Mouse (Mus musculus) neural tube, embryonic 14.5 days (tissue): ENCODE results near the gene Calhm2. TPM values are rescaled to one million over a fixed set of nuclear protein-coding genes. Genes with fewer than 3 reads are reported as not detected.

Experiments used
- ATAC-seq: fragments of 200-750 bp; cut with Nextera tagmentation; 2 replicates; pipeline ENCODE4 v1.8.0; 2017; ENCODE audit warnings: low read depth, mild to moderate bottlenecking, moderate TSS enrichment, moderate library complexity
- H3K27ac ChIP-seq: fragments of 300-500 bp; sonication (generic); 2 replicates; pipeline ENCODE4 v1.5.1; 2014; ENCODE audit warnings: low read depth, mild to moderate bottlenecking, control low read depth, low read length, moderate library complexity, mixed read lengths
- H3K27me3 ChIP-seq: fragments of 300-500 bp; sonication (generic); 2 replicates; pipeline ENCODE4 v1.6.1; 2014; ENCODE audit warnings: low read length; ENCODE audit not compliant: control insufficient read depth, insufficient read depth
- H3K36me3 ChIP-seq: fragments of 300-500 bp; sonication (generic); 2 replicates; pipeline ENCODE4 v1.6.1; 2014; ENCODE audit warnings: low read length, mixed read lengths; ENCODE audit not compliant: control insufficient read depth, insufficient read depth
- H3K4me1 ChIP-seq: fragments of 300-500 bp; sonication (generic); 2 replicates; pipeline ENCODE4 v1.6.1; 2014; ENCODE audit warnings: low read length; ENCODE audit not compliant: control insufficient read depth, insufficient read depth
- H3K4me2 ChIP-seq: fragments of 300-500 bp; sonication (generic); 2 replicates; pipeline ENCODE4 v1.6.1; 2014; ENCODE audit warnings: mild to moderate bottlenecking, low read depth, low read length, control low read depth
- H3K4me3 ChIP-seq: fragments of 300-500 bp; sonication (generic); 2 replicates; pipeline ENCODE4 v1.5.1; 2014; ENCODE audit warnings: low read depth, low read length, control low read depth, mixed read lengths
- H3K9ac ChIP-seq: fragments of 300-500 bp; sonication (generic); replicated peaks from 2 replicates; pipeline ENCODE4 v1.6.1; 2014; ENCODE audit warnings: low read depth, mild to moderate bottlenecking, control low read depth, low read length, mixed read lengths
- H3K9me3 ChIP-seq: fragments of 300-500 bp; sonication (generic); 2 replicates; pipeline ENCODE4 v1.6.1; 2016; ENCODE audit warnings: low read length; ENCODE audit not compliant: control insufficient read depth
- WGBS: fragments of 180-500 bp; shearing (Covaris S2); extraction: QIAGEN DNeasy Blood & Tissue Kit; methylation state at CpG from one replicate; pipeline ENCODE4 v1.1.7; 2014; 5-methylcytosine and 5-hydroxymethylcytosine counted together
- polyA plus RNA-seq: library from polyadenylated mRNA; unstranded; fragments of >200 nt; fragmentation: Nextera tagmentation; extraction: Ambion mirVana; gene quantifications from 2 replicates; pipeline ENCODE4 v1.2.1, GENCODE M21; 2014

The Calhm2 gene
- polyA plus RNA-seq, 1 experiment from 2014 or later: 0.28 TPM

DNA sequence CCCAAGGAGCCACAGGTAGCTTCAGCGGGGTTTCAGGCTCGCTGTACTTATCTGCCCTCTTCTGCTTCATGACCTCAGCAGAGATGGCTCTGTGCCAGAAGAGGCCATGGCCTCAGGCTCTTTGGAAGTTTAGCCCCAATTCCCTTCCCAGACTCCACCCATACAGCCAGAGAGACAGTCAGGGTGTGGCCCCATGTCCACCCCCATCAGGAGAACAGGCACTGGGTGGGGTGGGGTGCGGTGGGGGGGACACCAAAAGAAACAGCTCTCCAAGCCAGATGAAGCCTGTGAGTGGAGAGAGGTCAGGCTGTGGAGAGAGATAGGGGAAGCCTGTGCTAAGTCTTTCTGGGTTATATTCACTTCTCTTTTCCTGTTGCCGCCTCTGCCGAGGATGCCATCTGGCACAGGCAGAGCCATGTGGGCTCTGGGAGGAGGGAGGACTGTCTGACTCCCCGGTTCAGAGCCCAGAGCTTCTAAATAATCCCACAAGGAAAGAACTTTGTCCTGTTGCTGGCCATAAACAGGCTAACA is 978 bp downstream of the Calhm2 start:
- H3K36me3 ChIP-seq: peaks cover 5% of the 10 kb centered on the region; the same call in 1 of the 2 replicates
- 0 out of 2 replicates have a peak overlapping the region, but pooled peaks have one; percentile 7 for H3K4me3 ChIP-seq
- peaks cover 4% of the 10 kb centered on the region; the same call in 1 of the 2 replicates for H3K4me1 ChIP-seq
- H3K4me2 ChIP-seq: peak overlapping the region; percentile 40; the same call in 1 of the 2 replicates
- H3K27ac ChIP-seq: no peak overlapping the region
- H3K9me3 ChIP-seq: no peaks in the 10 kb centered on the region
- H3K9ac ChIP-seq: no peak overlapping the region
- no peak for ATAC-seq
- WGBS: 60% methylated on average over 6 of the region's 6 CpGs
- H3K27me3 ChIP-seq: no peaks in the 10 kb centered on the region; the same call in 1 of the 2 replicates

DNA sequence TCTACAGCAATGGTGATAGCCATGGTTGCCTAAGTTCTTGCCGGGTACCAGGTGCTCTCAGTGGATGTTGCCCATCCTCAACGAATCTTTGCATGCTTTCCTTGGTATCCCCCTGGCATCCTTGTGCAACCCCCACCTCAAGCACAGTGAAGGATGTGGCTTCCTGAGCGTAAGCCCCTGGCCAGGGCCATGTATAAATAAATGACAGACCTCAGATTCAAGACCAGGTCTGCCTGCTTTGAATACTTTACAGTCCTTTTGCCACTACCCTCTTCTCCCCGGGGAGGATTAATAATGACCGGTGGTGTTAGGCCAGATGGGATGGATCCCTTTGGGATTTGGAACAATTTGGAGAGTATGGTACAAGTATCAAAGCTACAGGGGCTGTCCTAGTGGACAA is 1.9 kb downstream of the Calhm2 start:
- no peak for ATAC-seq
- Histone ChIP-seq H3K4me1 (peaks cover 4% of the 10 kb centered on the region; the same call in 1 of the 2 replicates), H3K27ac (no peak overlapping the region), H3K4me3 (no peak overlapping the region), H3K27me3 (no peaks in the 10 kb centered on the region; the same call in 1 of the 2 replicates), H3K4me2 (no peak overlapping the region), H3K36me3 (peaks cover 10% of the 10 kb centered on the region), H3K9me3 (no peaks in the 10 kb centered on the region), H3K9ac (no peak overlapping the region)
- WGBS: 88% methylated on average over 5 of the region's 5 CpGs

DNA sequence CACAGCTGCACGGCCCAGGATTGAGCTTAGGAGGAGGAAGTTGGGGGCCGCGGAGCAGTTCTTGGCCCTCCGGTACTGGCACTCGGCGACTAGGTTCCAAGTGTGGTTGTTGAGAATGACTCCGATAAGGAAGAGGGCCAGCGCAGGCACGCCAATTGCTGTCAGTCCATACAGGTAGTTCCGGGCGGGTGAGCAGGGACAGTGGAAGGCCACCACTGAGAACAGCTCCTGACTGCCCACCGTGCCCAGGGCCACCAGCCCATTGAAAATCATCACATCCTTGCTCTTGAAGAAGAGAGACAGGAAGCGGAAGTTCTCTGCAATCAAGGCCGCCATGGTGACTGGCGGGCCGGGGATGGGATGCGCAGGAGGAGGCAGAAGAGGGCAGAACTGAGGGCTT is 2.5 kb downstream of the Calhm2 start:
- peaks cover 16% of the 10 kb centered on the region for H3K36me3 ChIP-seq
- 88% methylated on average over 17 of the region's 17 CpGs for WGBS

DNA sequence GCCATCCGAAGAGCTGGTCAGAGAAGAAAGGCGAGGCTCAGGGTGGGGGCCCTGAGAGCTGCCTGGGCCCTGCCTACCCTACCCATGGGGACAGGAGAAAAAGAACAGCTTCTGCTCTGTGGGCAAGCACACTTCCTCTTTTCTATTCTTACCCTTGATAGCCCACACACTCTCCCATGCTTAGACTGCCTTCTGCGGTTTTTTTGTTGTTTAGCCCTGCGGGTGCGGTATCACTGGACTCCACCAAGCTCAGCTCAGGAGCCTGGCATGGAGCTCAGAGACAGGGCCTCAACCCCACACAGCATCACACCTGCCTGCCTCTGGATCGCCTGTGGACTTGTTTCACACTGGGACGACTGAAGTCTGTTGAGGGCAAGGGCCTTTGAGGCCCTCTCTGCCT is 4.9 kb downstream of the Calhm2 start:
- Histone ChIP-seq H3K27ac (no peak overlapping the region), H3K4me3 (no peak overlapping the region), H3K36me3 (peaks cover 33% of the 10 kb centered on the region), H3K9me3 (no peaks in the 10 kb centered on the region), H3K9ac (no peak overlapping the region), H3K4me2 (no peak overlapping the region), H3K4me1 (peaks cover 4% of the 10 kb centered on the region; the same call in 1 of the 2 replicates), H3K27me3 (no peaks in the 10 kb centered on the region; the same call in 1 of the 2 replicates)
- 94% methylated on average over 7 of the region's 7 CpGs for WGBS
- no peak for ATAC-seq

More for the DNA sequence above, 2.5 kb downstream of the Calhm2 start:
- Histone ChIP-seq H3K4me3 (no peak overlapping the region), H3K27ac (no peak overlapping the region), H3K4me1 (peaks cover 4% of the 10 kb centered on the region; the same call in 1 of the 2 replicates), H3K4me2 (no peak overlapping the region), H3K27me3 (no peaks in the 10 kb centered on the region; the same call in 1 of the 2 replicates), H3K9ac (no peak overlapping the region), H3K9me3 (no peaks in the 10 kb centered on the region)
- no peak for ATAC-seq

DNA sequence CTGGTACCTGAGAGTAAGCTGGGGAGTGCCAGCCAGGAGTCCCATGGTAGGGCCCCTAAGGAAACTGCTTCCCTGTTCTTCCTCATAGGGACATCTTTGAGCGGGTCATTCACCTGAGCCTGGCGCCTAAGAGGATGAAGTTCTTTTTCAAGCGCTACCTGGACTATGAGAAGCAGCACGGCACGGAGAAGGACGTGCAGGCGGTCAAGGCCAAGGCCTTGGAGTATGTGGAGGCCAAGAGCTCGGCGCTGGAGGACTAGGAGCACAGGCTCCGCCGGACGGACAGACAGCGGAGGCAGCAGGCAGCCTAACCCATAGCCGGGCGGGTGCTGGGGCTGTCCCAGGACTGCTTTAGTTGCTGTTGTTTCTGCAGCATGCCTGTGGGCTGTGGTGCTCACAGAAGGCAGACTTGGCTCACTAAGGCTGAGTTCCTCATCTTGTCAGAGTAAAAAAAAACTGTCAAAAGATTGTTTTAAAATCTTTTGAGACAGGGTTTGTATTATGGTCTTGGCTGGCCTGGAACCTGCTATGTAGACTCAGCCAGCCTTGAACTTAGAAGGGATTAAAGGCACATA is 7.5 kb downstream of the Calhm2 start:
- H3K4me3 ChIP-seq: no peak overlapping the region
- no peaks in the 10 kb centered on the region for H3K9me3 ChIP-seq
- H3K4me2 ChIP-seq: no peak overlapping the region
- H3K27ac ChIP-seq: no peak overlapping the region
- peaks cover 47% of the 10 kb centered on the region for H3K36me3 ChIP-seq
- WGBS: 97% methylated on average over 15 of the region's 15 CpGs
- no peaks in the 10 kb centered on the region for H3K27me3 ChIP-seq
- no peak for ATAC-seq
- H3K9ac ChIP-seq: no peak overlapping the region
- no peaks in the 10 kb centered on the region for H3K4me1 ChIP-seq

DNA sequence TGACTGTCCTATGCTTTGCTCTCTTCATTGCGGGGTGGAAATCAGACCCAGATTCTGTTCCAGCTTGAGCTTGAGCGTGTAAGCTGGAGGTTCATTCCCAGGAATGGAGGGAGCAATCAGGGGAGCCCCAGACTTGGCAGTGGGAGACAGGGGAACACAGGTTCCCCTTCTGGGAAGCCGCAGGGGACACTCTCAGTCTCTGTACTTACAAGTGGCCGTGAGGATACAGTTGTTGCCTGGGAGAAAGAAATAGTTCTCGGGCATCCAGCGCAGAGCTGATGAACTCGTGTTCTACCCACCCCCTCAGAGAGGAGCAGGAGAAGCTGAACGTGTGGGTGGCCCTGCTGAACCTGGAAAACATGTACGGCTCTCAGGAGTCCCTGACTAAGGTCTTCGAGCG is 9.3 kb downstream of the Calhm2 start:
- peaks cover 61% of the 10 kb centered on the region for H3K36me3 ChIP-seq
- no peak overlapping the region for H3K4me2 ChIP-seq
- H3K9me3 ChIP-seq: no peaks in the 10 kb centered on the region
- no peak overlapping the region for H3K27ac ChIP-seq
- WGBS: 97% methylated on average over 11 of the region's 11 CpGs
- no peak overlapping the region for H3K9ac ChIP-seq
- H3K4me3 ChIP-seq: no peak overlapping the region
- no peaks in the 10 kb centered on the region for H3K27me3 ChIP-seq
- no peaks in the 10 kb centered on the region for H3K4me1 ChIP-seq
- ATAC-seq: no peak

DNA sequence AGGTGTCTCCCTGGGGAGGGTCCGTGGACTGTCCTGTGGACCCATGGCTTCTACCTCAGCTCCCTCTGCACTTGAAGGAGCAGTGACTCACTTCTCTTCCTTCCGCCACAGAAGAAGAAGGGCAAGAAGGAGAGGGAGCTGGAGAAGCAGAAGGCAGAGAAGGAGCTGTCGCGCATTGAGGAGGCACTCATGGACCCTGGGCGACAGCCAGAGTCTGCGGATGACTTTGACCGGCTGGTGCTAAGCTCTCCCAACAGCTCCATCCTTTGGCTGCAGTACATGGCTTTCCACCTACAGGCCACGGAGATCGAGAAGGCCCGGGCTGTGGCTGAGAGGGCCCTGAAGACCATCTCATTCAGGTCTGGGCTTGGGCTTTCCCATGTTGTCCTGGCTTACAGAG is 9.9 kb downstream of the Calhm2 start:
- ATAC-seq: no peak

DNA sequence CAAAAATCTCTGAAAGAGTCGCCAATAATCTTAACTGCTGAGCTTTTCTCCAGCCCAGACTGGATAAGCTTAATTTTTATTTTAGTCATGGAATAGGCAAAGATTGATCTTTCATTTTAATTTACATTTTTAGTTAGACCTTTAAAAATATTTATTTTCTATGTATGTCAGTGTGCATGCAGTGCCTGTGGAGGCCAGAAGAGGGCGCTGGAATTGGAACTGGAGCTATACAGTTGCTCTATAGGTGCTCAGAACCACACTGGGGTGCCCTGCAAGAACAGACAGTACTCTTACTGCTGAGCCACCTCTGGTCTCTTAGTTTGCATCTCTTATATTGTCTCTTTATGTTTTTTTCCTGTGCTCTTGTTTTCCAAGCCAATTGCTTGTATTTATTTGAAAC is 15.3 kb downstream of the Calhm2 start:
- Histone ChIP-seq H3K4me1 (no peaks in the 10 kb centered on the region), H3K9ac (no peak overlapping the region), H3K27ac (no peak overlapping the region), H3K4me3 (no peak overlapping the region), H3K4me2 (no peak overlapping the region), H3K36me3 (peaks cover 36% of the 10 kb centered on the region), H3K27me3 (no peaks in the 10 kb centered on the region), H3K9me3 (no peaks in the 10 kb centered on the region)
- 27% methylated on average over 2 of the region's 2 CpGs for WGBS
- no peak for ATAC-seq

More for the DNA sequence above, 9.9 kb downstream of the Calhm2 start:
- no peak overlapping the region for H3K9ac ChIP-seq
- H3K27me3 ChIP-seq: no peaks in the 10 kb centered on the region
- H3K27ac ChIP-seq: no peak overlapping the region
- H3K9me3 ChIP-seq: no peaks in the 10 kb centered on the region
- no peaks in the 10 kb centered on the region for H3K4me1 ChIP-seq
- H3K4me2 ChIP-seq: no peak overlapping the region
- H3K4me3 ChIP-seq: no peak overlapping the region
- WGBS: 95% methylated on average over 10 of the region's 10 CpGs
- peaks cover 61% of the 10 kb centered on the region for H3K36me3 ChIP-seq

DNA sequence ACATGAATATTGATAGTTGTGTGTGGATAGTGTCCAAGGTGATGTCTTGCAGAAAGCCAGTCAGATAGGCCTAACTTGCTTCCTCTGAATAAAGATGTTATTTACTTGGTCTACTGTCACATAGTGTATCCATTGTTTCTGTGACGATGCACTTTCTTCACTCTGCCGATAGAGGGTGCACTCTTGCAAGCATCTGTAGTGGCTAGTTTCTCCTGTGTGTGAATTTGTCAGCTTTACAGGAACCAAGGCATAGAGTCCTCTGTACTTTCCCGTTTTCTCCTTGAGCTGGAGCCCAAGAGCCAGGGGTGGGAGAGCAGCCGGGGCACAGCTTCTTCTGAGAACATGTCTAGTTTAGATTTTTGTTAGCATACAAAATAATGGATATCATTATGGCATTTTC is 17.0 kb downstream of the Calhm2 start:
- H3K9me3 ChIP-seq: no peaks in the 10 kb centered on the region
- peaks cover 30% of the 10 kb centered on the region for H3K36me3 ChIP-seq
- WGBS: 39% methylated on average over 4 of the region's 4 CpGs
- H3K4me2 ChIP-seq: no peak overlapping the region
- H3K27me3 ChIP-seq: no peaks in the 10 kb centered on the region
- H3K27ac ChIP-seq: no peak overlapping the region
- H3K9ac ChIP-seq: no peak overlapping the region
- ATAC-seq: no peak
- no peaks in the 10 kb centered on the region for H3K4me1 ChIP-seq
- H3K4me3 ChIP-seq: no peak overlapping the region
